Mouse (Mus musculus) stomach, postnatal 0 days (tissue): Measurements from ENCODE around the gene E2f3.

ENCODE experiments used
- CTCF ChIP-seq: IDR thresholded peaks from 2 replicates; pipeline ENCODE4 v1.5.1; 2016; ENCODE audit warnings: antibody characterized with exemption, low read depth, mild to moderate bottlenecking, moderate library complexity
- EP300 ChIP-seq: optimal IDR thresholded peaks from 2 replicates; pipeline ENCODE3; 2016; ENCODE audit warnings: antibody characterized with exemption

DNA sequence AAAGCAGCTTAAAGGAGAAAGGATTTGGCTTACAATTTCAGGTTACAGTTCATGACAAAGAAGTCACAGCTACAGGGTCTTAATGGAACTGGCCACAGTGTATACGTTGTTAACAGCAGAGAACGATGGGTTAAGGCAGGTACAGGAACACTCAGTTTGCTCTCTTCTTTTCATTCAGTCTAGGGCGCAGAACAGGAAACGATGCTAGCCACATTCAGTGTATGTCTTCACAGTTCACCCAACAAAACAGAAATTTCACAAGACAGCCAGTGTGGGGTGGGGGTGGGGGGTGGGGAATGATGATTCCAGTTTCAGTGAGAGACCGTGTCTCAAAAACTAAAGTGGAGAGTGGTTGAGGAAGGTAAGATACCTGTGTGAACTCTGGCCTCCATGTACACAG, 48.7 kb upstream of the E2f3 start:
- TF ChIP-seq CTCF: no peak
- TF ChIP-seq EP300: no peak
